Mouse (Mus musculus) MEL (cell line): ENCODE measurements around the gene Prps1l3. TPM values are rescaled to one million over a fixed set of nuclear protein-coding genes. Genes with fewer than 3 reads are reported as not detected.

Experiments
- DNase-seq: peaks from one replicate; pipeline ENCODE4 v3.0.0; 2011; ENCODE audit warnings: low read depth, low spot score
- H3K27ac ChIP-seq: 2 replicates; pipeline ENCODE4 v1.5.1; 2012; ENCODE audit warnings: low read depth, mild to moderate bottlenecking, control low read depth, low read length, moderate library complexity; ENCODE audit not compliant: control insufficient read depth
- H3K27me3 ChIP-seq, 2 experiments: fragments of 150-350 bp in 1 of 2; sonication (generic) in 1 of 2; 2 replicates each; pipeline ENCODE4 v1.6.1; 2012; ENCODE audit warnings: low read length in 2 of 2, mild to moderate bottlenecking in 2 of 2, improper control_type of control experiment in 1 of 2, moderate library complexity in 1 of 2; ENCODE audit not compliant: insufficient read depth in 2 of 2, control insufficient read depth in 1 of 2
- H3K36me3 ChIP-seq, 2 experiments: 2 replicates each; pipeline ENCODE4 v1.6.1; 2012 to 2014; ENCODE audit warnings: low read length in 2 of 2, improper control_type of control experiment in 1 of 2, inconsistent platforms in 1 of 2, mild to moderate bottlenecking in 1 of 2; ENCODE audit not compliant: insufficient read depth in 2 of 2, control insufficient read depth in 1 of 2
- H3K4me1 ChIP-seq, 2 experiments: fragments of 150-350 bp in 1 of 2; sonication (generic) in 1 of 2; 2 replicates each; pipeline ENCODE4 v1.6.1; 2012; ENCODE audit warnings: low read length in 2 of 2, improper control_type of control experiment in 1 of 2, mild to moderate bottlenecking in 1 of 2; ENCODE audit not compliant: insufficient read depth in 2 of 2, control insufficient read depth in 1 of 2
- H3K4me3 ChIP-seq, 2 experiments: fragments of 150-350 bp in 1 of 2; sonication (generic) in 1 of 2; 2 replicates each; pipeline ENCODE4 v1.5.1; 2012; ENCODE audit warnings: low read depth in 2 of 2, low read length in 2 of 2, mild to moderate bottlenecking in 2 of 2, moderate library complexity in 2 of 2, control low read depth in 1 of 2, improper control_type of control experiment in 1 of 2; ENCODE audit not compliant: control insufficient read depth in 1 of 2, insufficient read depth in 1 of 2
- H3K79me2 ChIP-seq: 2 replicates; pipeline ENCODE4 v1.6.1; 2012; ENCODE audit warnings: mild to moderate bottlenecking, low read length, moderate library complexity; ENCODE audit not compliant: control insufficient read depth, poor library complexity, insufficient read depth
- H3K9ac ChIP-seq: 2 replicates; pipeline ENCODE4 v1.6.1; 2012; ENCODE audit warnings: low read depth, mild to moderate bottlenecking, control low read depth, low read length, moderate library complexity; ENCODE audit not compliant: control insufficient read depth, poor library complexity, severe bottlenecking
- H3K9me3 ChIP-seq: fragments of 150-350 bp; sonication (generic); replicated peaks from 2 replicates; pipeline ENCODE4 v1.6.1; 2012; ENCODE audit warnings: mild to moderate bottlenecking, low read length, improper control_type of control experiment, moderate library complexity; ENCODE audit not compliant: insufficient read depth
- CTCF ChIP-seq, 3 experiments: IDR thresholded peaks in 2 of 3; conservative IDR thresholded peaks in 1 of 3; 2 replicates each; pipeline ENCODE4 v1.5.1; 2011 to 2012; ENCODE audit warnings: low read length in 3 of 3, low read depth in 2 of 3, mild to moderate bottlenecking in 2 of 3, improper control_type of control experiment in 1 of 3, inconsistent platforms in 1 of 3, mixed read lengths in 1 of 3, moderate library complexity in 1 of 3; ENCODE audit not compliant: control insufficient read depth in 1 of 3, insufficient read depth in 1 of 3, poor library complexity in 1 of 3, severe bottlenecking in 1 of 3
- ELF1 ChIP-seq: IDR thresholded peaks from 2 replicates; pipeline ENCODE4 v1.6.1; 2014; ENCODE audit warnings: low read depth, mild to moderate bottlenecking, inconsistent platforms, low read length, improper control_type of control experiment, moderate library complexity
- EP300 ChIP-seq, 2 experiments: IDR thresholded peaks; 2 replicates each; pipeline ENCODE4 v1.6.1; 2011; ENCODE audit warnings: improper control_type of control experiment in 2 of 2, low read length in 2 of 2, low read depth in 1 of 2, mild to moderate bottlenecking in 1 of 2
- GABPA ChIP-seq: IDR thresholded peaks from 2 replicates; pipeline ENCODE4 v1.6.1; 2012; ENCODE audit warnings: low read depth, mild to moderate bottlenecking, inconsistent platforms, low read length, improper control_type of control experiment, moderate library complexity
- GATA1 ChIP-seq: IDR thresholded peaks from 2 replicates; pipeline ENCODE4 v1.6.1; 2011; ENCODE audit warnings: low read depth, low read length, improper control_type of control experiment
- HCFC1 ChIP-seq: IDR thresholded peaks from 2 replicates; pipeline ENCODE4 v1.6.1; 2012; ENCODE audit warnings: low read depth, mild to moderate bottlenecking, inconsistent platforms, low read length, improper control_type of control experiment, moderate library complexity
- JUND ChIP-seq: IDR thresholded peaks from 2 replicates; pipeline ENCODE4 v1.6.1; 2011; ENCODE audit warnings: low read depth, mild to moderate bottlenecking, improper control_type of control experiment, low read length
- KAT2A ChIP-seq: conservative IDR thresholded peaks from 2 replicates; pipeline ENCODE4 v1.6.1; 2012; ENCODE audit warnings: low read depth, low read length, improper control_type of control experiment, inconsistent platforms
- MXI1 ChIP-seq: IDR thresholded peaks from 2 replicates; pipeline ENCODE4 v1.6.1; 2011; ENCODE audit warnings: mild to moderate bottlenecking, low read depth, low read length, improper control_type of control experiment
- MYB ChIP-seq: IDR thresholded peaks from 2 replicates; pipeline ENCODE4 v1.6.1; 2011; ENCODE audit warnings: mild to moderate bottlenecking, low read depth, low read length, improper control_type of control experiment
- NELFE ChIP-seq: IDR thresholded peaks from 2 replicates; pipeline ENCODE4 v1.6.1; 2011; ENCODE audit warnings: low read depth, low read length, improper control_type of control experiment
- NRF1 ChIP-seq: IDR thresholded peaks from 2 replicates; pipeline ENCODE4 v1.6.1; 2014; ENCODE audit warnings: low read depth, mild to moderate bottlenecking, inconsistent platforms, low read length, improper control_type of control experiment, moderate library complexity; ENCODE audit not compliant: poor library complexity, insufficient read depth, severe bottlenecking
- POLR2AphosphoS2 ChIP-seq: IDR thresholded peaks from 2 replicates; pipeline ENCODE4 v1.6.1; 2011; ENCODE audit warnings: low read length, improper control_type of control experiment
- POLR2AphosphoS5 ChIP-seq: IDR thresholded peaks from 2 replicates; pipeline ENCODE4 v1.6.1; 2012; ENCODE audit warnings: low read depth, borderline replicate concordance, mild to moderate bottlenecking, inconsistent platforms, low read length, moderate library complexity, mixed read lengths
- RAD21 ChIP-seq: IDR thresholded peaks from 2 replicates; pipeline ENCODE4 v1.6.1; 2011; ENCODE audit warnings: mild to moderate bottlenecking, low read depth, low read length, improper control_type of control experiment
- RCOR1 ChIP-seq: IDR thresholded peaks from 2 replicates; pipeline ENCODE4 v1.6.1; 2012; ENCODE audit warnings: low read depth, mild to moderate bottlenecking, inconsistent platforms, low read length, improper control_type of control experiment
- SMC3 ChIP-seq: IDR thresholded peaks from 2 replicates; pipeline ENCODE4 v1.6.1; 2011; ENCODE audit warnings: low read depth, low read length, improper control_type of control experiment
- TBP ChIP-seq: IDR thresholded peaks from 2 replicates; pipeline ENCODE4 v1.8.0; 2011; ENCODE audit warnings: low read depth, low read length, improper control_type of control experiment
- TCF12 ChIP-seq: IDR thresholded peaks from 2 replicates; pipeline ENCODE4 v1.6.1; 2014; ENCODE audit warnings: low read depth, mild to moderate bottlenecking, inconsistent platforms, low read length, improper control_type of control experiment, moderate library complexity
- UBTF ChIP-seq: IDR thresholded peaks from 2 replicates; pipeline ENCODE4 v1.6.1; 2012; ENCODE audit warnings: low read depth, mild to moderate bottlenecking, inconsistent platforms, low read length, improper control_type of control experiment, moderate library complexity, borderline replicate concordance; ENCODE audit not compliant: insufficient read depth
- USF2 ChIP-seq, 2 experiments: IDR thresholded peaks; 2 replicates each; pipeline ENCODE4 v1.6.1; 2011 to 2012; ENCODE audit warnings: improper control_type of control experiment in 2 of 2, low read length in 2 of 2, borderline replicate concordance in 1 of 2, inconsistent platforms in 1 of 2, low read depth in 1 of 2, mild to moderate bottlenecking in 1 of 2; ENCODE audit not compliant: insufficient read depth in 1 of 2
- ZKSCAN1 ChIP-seq: IDR thresholded peaks from 2 replicates; pipeline ENCODE4 v1.6.1; 2012; ENCODE audit warnings: low read depth, mild to moderate bottlenecking, inconsistent platforms, low read length, improper control_type of control experiment, moderate library complexity
- ZNF384 ChIP-seq: IDR thresholded peaks from 2 replicates; pipeline ENCODE4 v1.6.1; 2012; ENCODE audit warnings: low read depth, mild to moderate bottlenecking, inconsistent platforms, low read length, improper control_type of control experiment
- polyA plus RNA-seq, 2 experiments: library from polyadenylated mRNA; stranded (reverse) in 1 of 2; unstranded in 1 of 2; fragments of >175 nt in 1 of 2; fragments of >200 nt in 1 of 2; gene quantifications; 2 replicates each; pipeline versions ENCODE4 v1.2.1 to v1.2.4; 2012; ENCODE audit warnings: low replicate concordance in 2 of 2, low read depth in 1 of 2; ENCODE audit not compliant: insufficient read length in 2 of 2, insufficient read depth in 1 of 2, missing spikeins in 1 of 2
- total RNA-seq: library from RNA; depleted of rRNA; stranded (reverse); fragments of 300-350 nt; gene quantifications from 2 replicates; pipeline ENCODE4 v1.2.3, GENCODE M21; 2012

Prps1l3 gene
- total and polyA plus RNA-seq, 3 experiments: 52.6 to 81.2 TPM; not detected in 1

GRCm38 (mm10) chr12:57281155-57282114, 51.2 kb downstream of the Prps1l3 start (continued):
- TF ChIP-seq JUND (no peak), GATA1 (no peak), RCOR1 (no peak), RAD21 (peak; percentile 99), POLR2AphosphoS5 (no peak), ZKSCAN1 (no peak), EP300 (IDR thresholded peaks at IDR 0.05; ENCODE audit: low read depth in 1 of 2, low read length in 2 of 2) (no peak), HCFC1 (no peak), TBP (no peak), POLR2AphosphoS2 (no peak)

- no peaks in the 10 kb centered on the region for H3K9me3 ChIP-seq
- no peak overlapping the region for H3K9ac ChIP-seq
- H3K4me3 ChIP-seq: no peak overlapping the region
- H3K79me2 ChIP-seq: no peaks in the 10 kb centered on the region
- peaks cover 0 to 5% of the 10 kb centered on the region in 2 experiments; a peak in 1 of 4 replicates for H3K4me1 ChIP-seq
- TF ChIP-seq MYB: no peak
- peak; percentile 23; the same call in 1 of the 2 replicates for TF ChIP-seq SMC3
- TF ChIP-seq KAT2A: no peak
- no peak for TF ChIP-seq ELF1
- no peak for TF ChIP-seq TCF12
- TF ChIP-seq RAD21: peak; percentile 53
- no peak for TF ChIP-seq UBTF
- TF ChIP-seq NELFE: no peak
- TF ChIP-seq NRF1: no peak
- TF ChIP-seq CTCF (IDR thresholded peaks at IDR 0.05 in 2 of 3, conservative IDR thresholded peaks at IDR 0.05 in 1 of 3; ENCODE audit: control insufficient read depth in 1 of 3, insufficient read depth in 1 of 3, low read depth in 2 of 3, low read length in 3 of 3, poor library complexity in 1 of 3, severe bottlenecking in 1 of 3): peak in 1 of 3 experiments; percentile 31; a peak in 2 of 6 replicates
- TF ChIP-seq USF2 (IDR thresholded peaks at IDR 0.05; ENCODE audit: borderline replicate concordance in 1 of 2, insufficient read depth in 1 of 2, low read depth in 1 of 2, low read length in 2 of 2): no peak
- no peak for TF ChIP-seq ZNF384
- TF ChIP-seq GABPA: no peak
- TF ChIP-seq EP300 (IDR thresholded peaks at IDR 0.05; ENCODE audit: low read depth in 1 of 2, low read length in 2 of 2): no peak
- no peak for TF ChIP-seq MXI1
- H3K27me3 ChIP-seq: no peaks in the 10 kb centered on the region
- H3K27ac ChIP-seq: no peak overlapping the region
- peaks cover 0 to 2% of the 10 kb centered on the region in 2 experiments; a peak in 1 of 4 replicates for H3K36me3 ChIP-seq
- DNase-seq: no peak
Measured at GRCm38 (mm10) chr12:57285303-57286059, 55.3 kb downstream of the Prps1l3 start.
